Mouse (Mus musculus) liver, adult 2 months (tissue): ENCODE measurements around the gene Add1. TPM values are rescaled to one million over a fixed set of nuclear protein-coding genes. Genes with fewer than 3 reads are reported as not detected.
A peak's percentile ranks its signal among the peaks of the same experiment; 100 is the strongest.

ENCODE experiments used
- DNase-seq: peaks from one replicate; pipeline ENCODE4 v3.0.0-alpha.2; 2011; ENCODE audit warnings: low read depth, low spot score; ENCODE audit errors: extremely low read depth
- H3K27ac ChIP-seq: fragments of 200-500 bp; replicated peaks from 2 replicates; pipeline ENCODE4 v1.5.1; 2012; ENCODE audit warnings: low read depth, mild to moderate bottlenecking, control low read depth, inconsistent platforms, low read length; ENCODE audit not compliant: insufficient read depth
- H3K27me3 ChIP-seq: fragments of 200-500 bp; 2 replicates; pipeline ENCODE4 v1.6.1; 2012; ENCODE audit warnings: mild to moderate bottlenecking, moderate library complexity, low read length, inconsistent platforms; ENCODE audit not compliant: control insufficient read depth, insufficient read depth
- H3K36me3 ChIP-seq: fragments of 200-500 bp; 2 replicates; pipeline ENCODE4 v1.6.1; 2012; ENCODE audit warnings: low read length, inconsistent platforms; ENCODE audit not compliant: control insufficient read depth, insufficient read depth
- H3K4me1 ChIP-seq: fragments of 200-500 bp; 2 replicates; pipeline ENCODE4 v1.6.1; 2011; ENCODE audit warnings: low read length; ENCODE audit not compliant: control insufficient read depth, insufficient read depth
- H3K4me3 ChIP-seq: fragments of 200-500 bp; 2 replicates; pipeline ENCODE4 v1.5.1; 2011; ENCODE audit warnings: low read depth, mild to moderate bottlenecking, control low read depth, low read length, moderate library complexity; ENCODE audit not compliant: insufficient read depth
- H3K79me2 ChIP-seq: fragments of 200-500 bp; 2 replicates; pipeline ENCODE4 v1.6.1; 2012; ENCODE audit warnings: inconsistent platforms, mild to moderate bottlenecking, low read length, moderate library complexity; ENCODE audit not compliant: control insufficient read depth, insufficient read depth
- H3K9ac ChIP-seq: fragments of 200-500 bp; 2 replicates; pipeline ENCODE4 v1.6.1; 2012; ENCODE audit warnings: low read depth, mild to moderate bottlenecking, control low read depth, inconsistent platforms, low read length
- CTCF ChIP-seq: fragments of 200-500 bp; IDR thresholded peaks from 2 replicates; pipeline ENCODE4 v1.5.1; 2011; ENCODE audit warnings: low read depth, low read length, control low read depth
- POLR2A ChIP-seq: fragments of 200-500 bp; IDR thresholded peaks from 2 replicates; pipeline ENCODE4 v1.6.1; 2011; ENCODE audit warnings: low read length, control low read depth; ENCODE audit not compliant: insufficient read depth; ENCODE audit errors: extremely low read depth
- WGBS: fragments of 180-500 bp; shearing (Covaris S2); methylation state at CpG from one replicate; pipeline ENCODE4 v1.1.7; 2018; 5-methylcytosine and 5-hydroxymethylcytosine counted together
- polyA plus RNA-seq: library from polyadenylated mRNA; depleted of rRNA; stranded (reverse); fragments of >200 nt; gene quantifications from 2 replicates; pipeline ENCODE4 v1.2.3, GENCODE M21; 2012
- total RNA-seq: library from RNA; depleted of rRNA; stranded (reverse); fragments of >200 nt; gene quantifications from 2 replicates; pipeline ENCODE4 v1.2.3, GENCODE M21; 2014

The Add1 gene
- total and polyA plus RNA-seq, 2 experiments = 30.6 to 39.3 TPM

- no peaks in the 10 kb centered on the region for H3K27me3 ChIP-seq
- TF ChIP-seq CTCF (no peak), POLR2A (no peak)
- no peaks in the 10 kb centered on the region for H3K79me2 ChIP-seq
- H3K4me1 ChIP-seq = peaks cover 5% of the 10 kb centered on the region
- 74% methylated on average over 3 of the region's 3 CpGs for WGBS
- H3K27ac ChIP-seq = no peak overlapping the region
- peaks cover 47% of the 10 kb centered on the region for H3K36me3 ChIP-seq
- H3K4me3 ChIP-seq = no peak overlapping the region
- no peak for DNase-seq
- H3K9ac ChIP-seq = no peak overlapping the region
Observed at GRCm38 (mm10) chr5:34641991-34642390, 68.5 kb downstream of the Add1 start.

GRCm38 (mm10) chr5:34642932-34643331 is 69.5 kb downstream of the Add1 start:
- H3K4me1 ChIP-seq = peaks cover 2% of the 10 kb centered on the region; the same call in 1 of the 2 replicates
- H3K4me3 ChIP-seq = no peak overlapping the region
- no peak overlapping the region for H3K27ac ChIP-seq
- TF ChIP-seq POLR2A (no peak), CTCF (no peak; the same call in none of the 2 replicates)
- no peak overlapping the region for H3K9ac ChIP-seq
- WGBS = 86% methylated on average over 5 of the region's 5 CpGs
- no peak for DNase-seq
- peaks cover 53% of the 10 kb centered on the region for H3K36me3 ChIP-seq
- no peaks in the 10 kb centered on the region for H3K27me3 ChIP-seq
- H3K79me2 ChIP-seq = no peaks in the 10 kb centered on the region

GRCm38 (mm10) chr5:34647581-34647980 is 74.1 kb downstream of the Add1 start:
- H3K79me2 ChIP-seq = no peaks in the 10 kb centered on the region
- WGBS = 51% methylated on average over 4 of the region's 4 CpGs

GRCm38 (mm10) chr5:34652961-34653360 is 79.5 kb downstream of the Add1 start:
- H3K9ac ChIP-seq = no peak overlapping the region
- no peak for DNase-seq
- 76% methylated on average over 5 of the region's 5 CpGs for WGBS
- no peaks in the 10 kb centered on the region for H3K4me1 ChIP-seq
- H3K27me3 ChIP-seq = no peaks in the 10 kb centered on the region
- H3K36me3 ChIP-seq = peaks cover 71% of the 10 kb centered on the region
- no peak overlapping the region for H3K27ac ChIP-seq
- TF ChIP-seq POLR2A (no peak), CTCF (no peak)
- H3K79me2 ChIP-seq = no peaks in the 10 kb centered on the region
- no peak overlapping the region for H3K4me3 ChIP-seq

More at GRCm38 (mm10) chr5:34647581-34647980, 74.1 kb downstream of the Add1 start:
- TF ChIP-seq CTCF (peak; percentile 65), POLR2A (no peak)
- DNase-seq = peak; percentile 20
- Histone ChIP-seq H3K4me3 (no peak overlapping the region), H3K27ac (no peak overlapping the region), H3K36me3 (peaks cover 77% of the 10 kb centered on the region), H3K4me1 (no peaks in the 10 kb centered on the region), H3K9ac (no peak overlapping the region), H3K27me3 (no peaks in the 10 kb centered on the region)

GRCm38 (mm10) chr5:34654881-34655280 is 81.4 kb downstream of the Add1 start:
- no peaks in the 10 kb centered on the region for H3K27me3 ChIP-seq
- peaks cover 56% of the 10 kb centered on the region for H3K36me3 ChIP-seq
- peaks cover 5% of the 10 kb centered on the region for H3K4me1 ChIP-seq
- TF ChIP-seq CTCF = no peak
- TF ChIP-seq POLR2A = no peak
- H3K9ac ChIP-seq = no peak overlapping the region
- H3K27ac ChIP-seq = no peak overlapping the region
- DNase-seq = no peak
- 85% methylated on average over 9 of the region's 9 CpGs for WGBS
- peaks cover 3% of the 10 kb centered on the region; the same call in 1 of the 2 replicates for H3K79me2 ChIP-seq
- H3K4me3 ChIP-seq = no peak overlapping the region

- no peak overlapping the region for H3K27ac ChIP-seq
- TF ChIP-seq CTCF (no peak), POLR2A (no peak)
- H3K36me3 ChIP-seq = peaks cover 33% of the 10 kb centered on the region
- peaks cover 5% of the 10 kb centered on the region for H3K4me1 ChIP-seq
- DNase-seq = no peak
- no peak overlapping the region for H3K4me3 ChIP-seq
- peaks cover 3% of the 10 kb centered on the region; the same call in 1 of the 2 replicates for H3K79me2 ChIP-seq
- H3K9ac ChIP-seq = no peak overlapping the region
- H3K27me3 ChIP-seq = no peaks in the 10 kb centered on the region
- WGBS = 90% methylated on average over 8 of the region's 8 CpGs
Observed at GRCm38 (mm10) chr5:34657556-34657955, 84.1 kb downstream of the Add1 start.
